ENCODE assay signal across 29 mouse cellular contexts in genomic region chr5:113397443-113398317, GRCm38 (mm10). TPM values are rescaled to one million over a fixed set of nuclear protein-coding genes. Genes with fewer than 3 reads are reported as not detected.
DNase-seq lines count a peak whose midpoint lies in the region; ATAC-seq and TF ChIP-seq lines count a peak whose summit lies in the region.
"Had no signal": no experiment of that assay in that cellular context is flagged by ENCODE, and none has a peak within 500 bp of the region (broad histone marks: within the 10 kb centered on the region; RNA-seq: fewer than 3 reads in every experiment).

No protein-coding gene starts in this region.

- 82% methylated on average over 17 of the region's 17 CpGs for WGBS in hindbrain, embryonic 10.5 days
- WGBS in hindbrain, postnatal 0 days, result 71% methylated on average over 17 of the region's 17 CpGs
- WGBS in liver, adult 2 months, result 71% methylated on average over 17 of the region's 17 CpGs
- 73% methylated on average over 17 of the region's 17 CpGs for WGBS in neural tube, embryonic 11.5 days
- WGBS in olfactory bulb, adult 2 months, result 79% methylated on average over 17 of the region's 17 CpGs

- peaks cover 26% of the 10 kb centered on the region for H3K4me1 ChIP-seq in hindbrain, embryonic 10.5 days (replicated peaks)
- H3K4me1 ChIP-seq in hindbrain, postnatal 0 days (ENCODE audit: insufficient read depth, low read length), result 0 out of 2 replicates have a peak, but pooled peaks cover 7% of the 10 kb centered on the region
- H3K4me1 ChIP-seq in liver, adult 2 months (ENCODE audit: control insufficient read depth, insufficient read depth, low read length), result no peaks in the 10 kb centered on the region
- H3K4me1 ChIP-seq in neural tube, embryonic 11.5 days (ENCODE audit: control insufficient read depth, insufficient read depth, low read length), result no peaks in the 10 kb centered on the region
- H3K4me1 ChIP-seq in olfactory bulb, adult 2 months (ENCODE audit: control insufficient read depth, insufficient read depth, low read length), result peaks cover 26% of the 10 kb centered on the region
- H3K4me1 ChIP-seq: embryonic facial prominence, embryonic 13.5 days; forebrain, embryonic 13.5 days; intestine, embryonic 15.5 days; megakaryocyte, embryonic 14.5 days had no signal

- H3K4me3 ChIP-seq in hindbrain, embryonic 10.5 days, result no peak overlapping the region
- H3K4me3 ChIP-seq in hindbrain, postnatal 0 days (ENCODE audit: low read length), result no peak overlapping the region
- H3K4me3 ChIP-seq in liver, adult 2 months (ENCODE audit: insufficient read depth, low read depth, low read length), result no peak overlapping the region
- H3K4me3 ChIP-seq in neural tube, embryonic 11.5 days (ENCODE audit: low read depth, low read length), result no peak overlapping the region
- no peak overlapping the region for H3K4me3 ChIP-seq in olfactory bulb, adult 2 months (ENCODE audit: insufficient read depth, low read depth, low read length)
- H3K4me3 ChIP-seq: embryonic facial prominence, embryonic 13.5 days; erythroblast, embryonic 14.5 days; forebrain, embryonic 13.5 days; intestine, embryonic 15.5 days; megakaryocyte, embryonic 14.5 days had no signal

- H3K79me2 ChIP-seq in liver, adult 2 months (ENCODE audit: control insufficient read depth, insufficient read depth, low read length), result no peaks in the 10 kb centered on the region

- TF ChIP-seq POLR2A in liver, adult 2 months (IDR thresholded peaks at IDR 0.05; ENCODE audit: extremely low read depth, insufficient read depth, low read length), result no peak
- TF ChIP-seq POLR2A in olfactory bulb, adult 2 months (IDR thresholded peaks at IDR 0.05; ENCODE audit: insufficient read depth, low read depth, low read length), result no peak

- no peak for TF ChIP-seq CTCF in hindbrain, postnatal 0 days (IDR thresholded peaks at IDR 0.05; ENCODE audit: low read depth)
- no peak for TF ChIP-seq CTCF in liver, adult 2 months (IDR thresholded peaks at IDR 0.05; ENCODE audit: low read depth, low read length)
- TF ChIP-seq CTCF in olfactory bulb, adult 2 months (IDR thresholded peaks at IDR 0.05; ENCODE audit: insufficient read depth, low read depth, low read length), result no peak

- peaks cover 12% of the 10 kb centered on the region for H3K9me3 ChIP-seq in hindbrain, embryonic 10.5 days
- no peaks in the 10 kb centered on the region for H3K9me3 ChIP-seq in hindbrain, postnatal 0 days (ENCODE audit: low read length)
- no peaks in the 10 kb centered on the region; the same call in 1 of the 2 replicates for H3K9me3 ChIP-seq in neural tube, embryonic 11.5 days (ENCODE audit: control insufficient read depth, low read length)
- H3K9me3 ChIP-seq: intestine, embryonic 15.5 days had no signal

- no peak overlapping the region for H3K9ac ChIP-seq in hindbrain, postnatal 0 days (replicated peaks; ENCODE audit: low read length)
- H3K9ac ChIP-seq in liver, adult 2 months (ENCODE audit: low read depth, low read length), result no peak overlapping the region
- no peak overlapping the region for H3K9ac ChIP-seq in neural tube, embryonic 11.5 days (ENCODE audit: low read length)
- H3K9ac ChIP-seq: embryonic facial prominence, embryonic 13.5 days; forebrain, embryonic 13.5 days; intestine, embryonic 15.5 days; liver, postnatal 0 days had no signal

- no peak for DNase-seq in hindbrain, embryonic 10.5 days (ENCODE audit: low spot score)
- no peak for DNase-seq in hindbrain, postnatal 0 days (ENCODE audit: low spot score)
- peak; percentile 7 for DNase-seq in liver, adult 2 months (ENCODE audit: extremely low read depth, low read depth, low spot score)
- DNase-seq in liver, result no peak
- peak; percentile 21 for DNase-seq in neural tube, embryonic 11.5 days (ENCODE audit: low spot score)
- no peak for DNase-seq in neural tube, embryonic 10.5 days (ENCODE audit: extremely low spot score, low spot score)
- no peak for DNase-seq in ovary, adult 18-20 months (ENCODE audit: low spot score)
- DNase-seq: adrenal gland, postnatal 10 days; embryo, embryonic 11 days; heart, postnatal 4 days; kidney, adult 8-10 months; kidney, postnatal 14 days; liver, postnatal 0 days; midbrain, embryonic 14.5 days; thymus, adult 18-20 months; thymus, postnatal 36 days had no signal

- H3K36me3 ChIP-seq in hindbrain, embryonic 10.5 days, result no peaks in the 10 kb centered on the region
- H3K36me3 ChIP-seq in hindbrain, postnatal 0 days (ENCODE audit: insufficient read depth, low read length), result no peaks in the 10 kb centered on the region
- H3K36me3 ChIP-seq in liver, adult 2 months (ENCODE audit: control insufficient read depth, insufficient read depth, low read length), result no peaks in the 10 kb centered on the region
- H3K36me3 ChIP-seq in neural tube, embryonic 11.5 days (ENCODE audit: control insufficient read depth, insufficient read depth, low read length), result no peaks in the 10 kb centered on the region
- H3K36me3 ChIP-seq: embryonic facial prominence, embryonic 13.5 days; intestine, embryonic 15.5 days had no signal

- H3K27ac ChIP-seq in hindbrain, embryonic 10.5 days, result peak overlapping the region; percentile 16; the same call in 1 of the 2 replicates
- no peak overlapping the region for H3K27ac ChIP-seq in hindbrain, postnatal 0 days
- H3K27ac ChIP-seq in liver, adult 2 months (replicated peaks; ENCODE audit: insufficient read depth, low read depth, low read length), result no peak overlapping the region
- H3K27ac ChIP-seq in neural tube, embryonic 11.5 days (ENCODE audit: low read depth, low read length), result peak overlapping the region; percentile 67
- peak overlapping the region; percentile 66 for H3K27ac ChIP-seq in olfactory bulb, adult 2 months (ENCODE audit: insufficient read depth, low read depth, low read length)
- H3K27ac ChIP-seq: embryonic facial prominence, embryonic 13.5 days; forebrain, embryonic 13.5 days; intestine, embryonic 15.5 days had no signal

- ATAC-seq in hindbrain, postnatal 0 days, result no peak
- ATAC-seq in neural tube, embryonic 11.5 days (ENCODE audit: insufficient read depth, low FRiP score, low TSS enrichment), result no peak
- ATAC-seq: forebrain, embryonic 13.5 days; intestine, embryonic 15.5 days; liver, postnatal 0 days had no signal

- H3K4me2 ChIP-seq in hindbrain, postnatal 0 days (ENCODE audit: low read depth, low read length), result no peak overlapping the region
- no peak overlapping the region for H3K4me2 ChIP-seq in neural tube, embryonic 11.5 days (ENCODE audit: low read depth)
- H3K4me2 ChIP-seq: embryonic facial prominence, embryonic 13.5 days; forebrain, embryonic 13.5 days; intestine, embryonic 15.5 days; liver, embryonic 11.5 days had no signal

- H3K27me3 ChIP-seq in hindbrain, embryonic 10.5 days (ENCODE audit: insufficient read depth, poor library complexity, severe bottlenecking), result no peaks in the 10 kb centered on the region
- H3K27me3 ChIP-seq in hindbrain, postnatal 0 days (ENCODE audit: insufficient read depth, low read length), result no peaks in the 10 kb centered on the region
- H3K27me3 ChIP-seq in liver, adult 2 months (ENCODE audit: control insufficient read depth, insufficient read depth, low read length), result no peaks in the 10 kb centered on the region
- H3K27me3 ChIP-seq in neural tube, embryonic 11.5 days (ENCODE audit: control insufficient read depth, insufficient read depth, low read length), result no peaks in the 10 kb centered on the region
- H3K27me3 ChIP-seq: forebrain, embryonic 13.5 days; intestine, embryonic 15.5 days had no signal

RNA-seq across cellular contexts. Expression of gene Aym1, which starts 40.6 kb away (rescaled TPM):
- not detected in 2 replicates for polyA plus RNA-seq in hindbrain, embryonic 10.5 days (2016; fragmentation: Nextera tagmentation; extraction: Ambion mirVana)
- total RNA-seq in hindbrain, postnatal 0 days (2014; rRNA removed), result not detected in 2 replicates
- not detected in 2 replicates for polyA plus RNA-seq in hindbrain, postnatal 0 days (2015; fragmentation: Nextera tagmentation; extraction: Ambion mirVana)
- total RNA-seq in liver, adult 2 months (2014; rRNA removed), result not detected in 2 replicates
- polyA plus RNA-seq in liver, adult 2 months (2012; rRNA removed), result not detected in 2 replicates
- not detected in 2 replicates for polyA plus RNA-seq in neural tube, embryonic 11.5 days (2014; fragmentation: Nextera tagmentation; extraction: Ambion mirVana)
- not detected in 2 replicates for polyA plus RNA-seq in olfactory bulb, adult 2 months (2012; ENCODE audit: insufficient read depth, insufficient read length, low replicate concordance, missing spikeins)
- total RNA-seq: adrenal gland, postnatal 10 days; gastrocnemius, adult 8-10 months; heart, postnatal 4 days; layer of hippocampus, adult 8-10 months; left cerebral cortex, postnatal 4 days had no signal
- polyA plus RNA-seq: embryonic facial prominence, embryonic 13.5 days; erythroblast, embryonic 14.5 days; forebrain, embryonic 13.5 days; gonadal fat pad, adult 2 months; heart, embryonic 16.5 days; intestine, embryonic 15.5 days; liver, embryonic 11.5 days; liver, postnatal 0 days; midbrain, embryonic 14.5 days; stomach, embryonic 16.5 days had no signal

Comparison
In these comparisons a context has a peak if more than half of its experiments do, and no peak if none do; other contexts are left out.
1. DNase-seq: peak in liver, adult 2 months (single experiment) and neural tube, embryonic 11.5 days (single experiment); none in hindbrain, embryonic 10.5 days (single experiment), hindbrain, postnatal 0 days (single experiment), liver (single experiment), neural tube, embryonic 10.5 days (single experiment) and ovary, adult 18-20 months (single experiment).
2. H3K27ac ChIP-seq: peak in hindbrain, embryonic 10.5 days (single experiment), neural tube, embryonic 11.5 days (single experiment) and olfactory bulb, adult 2 months (single experiment); none in hindbrain, postnatal 0 days (single experiment) and liver, adult 2 months (single experiment).